Mouse (Mus musculus) intestine, embryonic 14.5 days (tissue): Measurements from ENCODE around the gene Slco3a1. TPM values are rescaled to one million over a fixed set of nuclear protein-coding genes. Genes with fewer than 3 reads are reported as not detected.
A peak's percentile ranks its signal among the peaks of the same experiment; 100 is the strongest.

Source experiments
- ATAC-seq: fragments of 200-750 bp; cut with Nextera tagmentation; replicated peaks from 2 replicates; pipeline ENCODE4 v1.8.0; 2017; ENCODE audit warnings: low read depth, moderate number of reproducible peaks, moderate TSS enrichment, moderate library complexity; ENCODE audit not compliant: low FRiP score, low TSS enrichment
- DNase-seq: peaks from one replicate; pipeline ENCODE4 v3.0.0-alpha.2; 2018; ENCODE audit warnings: low spot score
- H3K27ac ChIP-seq: fragments of 300-500 bp; sonication (generic); 2 replicates; pipeline ENCODE4 v1.5.1; 2014; ENCODE audit warnings: low read depth, mild to moderate bottlenecking, control low read depth
- H3K27me3 ChIP-seq: fragments of 300-500 bp; sonication (generic); replicated peaks from 2 replicates; pipeline ENCODE4 v1.6.1; 2014; ENCODE audit warnings: low read length, control low read depth; ENCODE audit not compliant: control insufficient read depth, insufficient read depth
- H3K36me3 ChIP-seq: fragments of 300-500 bp; sonication (generic); 2 replicates; pipeline ENCODE4 v1.6.1; 2014; ENCODE audit warnings: low read length, control low read depth; ENCODE audit not compliant: control insufficient read depth, insufficient read depth
- H3K4me1 ChIP-seq: fragments of 300-500 bp; sonication (generic); replicated peaks from 2 replicates; pipeline ENCODE4 v1.6.1; 2014; ENCODE audit warnings: low read length, control low read depth, mixed read lengths; ENCODE audit not compliant: control insufficient read depth, insufficient read depth
- H3K4me2 ChIP-seq: fragments of 300-500 bp; sonication (generic); 2 replicates; pipeline ENCODE4 v1.6.1; 2014; ENCODE audit warnings: low read length
- H3K4me3 ChIP-seq: fragments of 300-500 bp; sonication (generic); 2 replicates; pipeline ENCODE4 v1.5.1; 2014; ENCODE audit warnings: low read depth, low read length, control low read depth, mixed read lengths
- H3K9ac ChIP-seq: fragments of 300-500 bp; sonication (generic); 2 replicates; pipeline ENCODE4 v1.6.1; 2014; ENCODE audit warnings: mild to moderate bottlenecking, low read length
- H3K9me3 ChIP-seq: fragments of 300-500 bp; sonication (generic); 2 replicates; pipeline ENCODE4 v1.6.1; 2016; ENCODE audit warnings: low read length, control low read depth; ENCODE audit not compliant: control insufficient read depth
- WGBS: fragments of 180-500 bp; shearing (Covaris S2); extraction: QIAGEN DNeasy Blood & Tissue Kit; methylation state at CpG from one replicate; pipeline ENCODE4 v1.1.7; 2014; 5-methylcytosine and 5-hydroxymethylcytosine counted together
- polyA plus RNA-seq: library from polyadenylated mRNA; unstranded; fragments of >200 nt; fragmentation: Nextera tagmentation; extraction: Ambion mirVana; gene quantifications from 2 replicates; pipeline ENCODE4 v1.2.1, GENCODE M21; 2014

Gene Slco3a1
- polyA plus RNA-seq, 1 experiment from 2014 or later, result 7.9 TPM

- Histone ChIP-seq H3K9ac (no peak overlapping the region), H3K4me1 (peaks cover 10% of the 10 kb centered on the region; the same call in 1 of the 2 replicates), H3K4me2 (no peak overlapping the region), H3K27me3 (no peaks in the 10 kb centered on the region), H3K36me3 (no peaks in the 10 kb centered on the region), H3K4me3 (no peak overlapping the region), H3K27ac (no peak overlapping the region), H3K9me3 (no peaks in the 10 kb centered on the region)
- no peak for DNase-seq
- 94% methylated on average over 1 of the region's 1 CpGs for WGBS
- ATAC-seq, result no peak
Measured at GRCm38 (mm10) chr7:74425941-74426340, 128.6 kb downstream of the Slco3a1 start.

- peaks cover 10% of the 10 kb centered on the region; the same call in 1 of the 2 replicates for H3K4me1 ChIP-seq
- no peak for ATAC-seq
- no peaks in the 10 kb centered on the region for H3K36me3 ChIP-seq
- no peak overlapping the region for H3K4me3 ChIP-seq
- H3K9me3 ChIP-seq, result no peaks in the 10 kb centered on the region
- no peak overlapping the region for H3K27ac ChIP-seq
- no peak overlapping the region for H3K9ac ChIP-seq
- no peak overlapping the region for H3K4me2 ChIP-seq
- H3K27me3 ChIP-seq, result no peaks in the 10 kb centered on the region
- no peak for DNase-seq
- 37% methylated on average over 9 of the region's 9 CpGs for WGBS
Measured at GRCm38 (mm10) chr7:74423928-74424850, 130.4 kb downstream of the Slco3a1 start.

DNA sequence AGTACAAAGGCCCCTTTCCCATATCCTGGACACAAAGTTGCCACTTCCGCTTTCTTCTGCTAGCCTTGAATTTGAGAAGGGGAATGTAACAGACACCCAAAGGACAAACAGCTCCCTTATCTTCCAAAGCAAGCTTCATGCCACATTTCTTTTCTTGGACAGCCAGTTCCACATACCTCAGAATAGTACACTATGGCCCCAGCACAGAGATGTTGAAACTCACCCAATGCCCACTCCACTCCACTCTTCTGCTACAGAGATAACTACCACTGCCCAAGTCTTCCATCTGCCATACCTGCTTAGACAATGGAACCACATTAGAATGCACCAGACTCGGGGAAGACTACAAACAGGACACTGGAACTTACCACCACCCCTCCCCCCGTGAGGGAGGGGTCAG, 131.3 kb downstream of the Slco3a1 start:
- Histone ChIP-seq H3K4me3 (no peak overlapping the region), H3K36me3 (no peaks in the 10 kb centered on the region), H3K4me1 (peaks cover 10% of the 10 kb centered on the region; the same call in 1 of the 2 replicates), H3K27me3 (no peaks in the 10 kb centered on the region), H3K4me2 (no peak overlapping the region), H3K9me3 (no peaks in the 10 kb centered on the region), H3K9ac (no peak overlapping the region), H3K27ac (no peak overlapping the region)
- WGBS, result 75% methylated on average over 3 of the region's 3 CpGs
- ATAC-seq, result no peak
- no peak for DNase-seq

DNA sequence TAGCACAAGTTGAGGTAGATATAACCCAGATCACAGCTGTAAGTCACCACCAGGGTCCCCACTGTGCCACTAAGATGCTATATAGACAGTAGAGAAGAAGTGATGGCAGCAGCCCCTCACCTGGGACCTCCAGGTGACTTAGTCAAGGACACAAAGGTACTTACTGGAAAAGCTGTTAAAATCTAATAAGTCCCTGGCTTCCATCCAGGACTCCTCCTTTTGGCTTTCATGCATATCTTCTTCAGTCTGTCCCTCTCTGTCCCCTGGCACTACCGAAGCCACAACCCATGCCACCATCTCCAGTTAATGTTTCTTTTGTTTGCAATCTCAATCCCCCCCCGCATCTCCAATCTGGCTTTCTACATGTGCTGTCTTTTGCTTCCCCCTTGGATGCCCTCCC, 131.8 kb downstream of the Slco3a1 start:
- WGBS, result 91% methylated on average over 2 of the region's 2 CpGs
- no peak for ATAC-seq
- peaks cover 10% of the 10 kb centered on the region; the same call in 1 of the 2 replicates for H3K4me1 ChIP-seq

DNA sequence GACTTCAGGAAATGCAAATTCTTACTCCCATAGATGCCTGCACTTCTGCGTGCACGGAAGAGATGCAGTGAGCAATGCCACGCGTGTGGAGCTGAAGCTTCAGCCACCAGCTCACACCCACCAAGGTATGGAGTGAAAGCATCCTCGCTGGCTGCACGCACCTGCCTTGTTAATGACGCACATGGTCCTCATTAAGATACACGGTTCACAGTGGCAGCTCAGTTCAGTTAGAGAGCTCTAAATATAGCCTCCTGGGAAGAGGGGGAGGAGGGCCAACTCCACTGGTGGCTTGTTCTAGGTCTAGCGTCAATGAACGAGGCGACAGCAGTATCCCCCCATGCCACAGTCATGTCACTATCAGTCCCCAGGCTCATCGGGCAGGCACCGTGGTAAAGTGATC, 132.6 kb downstream of the Slco3a1 start:
- Histone ChIP-seq H3K4me3 (no peak overlapping the region), H3K9me3 (no peaks in the 10 kb centered on the region), H3K36me3 (no peaks in the 10 kb centered on the region), H3K9ac (no peak overlapping the region), H3K4me1 (peaks cover 10% of the 10 kb centered on the region; the same call in 1 of the 2 replicates), H3K27me3 (no peaks in the 10 kb centered on the region), H3K4me2 (no peak overlapping the region), H3K27ac (no peak overlapping the region)
- DNase-seq (no peak), ATAC-seq (no peak)
- 80% methylated on average over 13 of the region's 13 CpGs for WGBS

More for the DNA sequence above, 131.8 kb downstream of the Slco3a1 start:
- no peak for DNase-seq
- Histone ChIP-seq H3K9ac (no peak overlapping the region), H3K27me3 (no peaks in the 10 kb centered on the region), H3K27ac (no peak overlapping the region), H3K9me3 (no peaks in the 10 kb centered on the region), H3K4me3 (no peak overlapping the region), H3K4me2 (no peak overlapping the region), H3K36me3 (no peaks in the 10 kb centered on the region)

DNA sequence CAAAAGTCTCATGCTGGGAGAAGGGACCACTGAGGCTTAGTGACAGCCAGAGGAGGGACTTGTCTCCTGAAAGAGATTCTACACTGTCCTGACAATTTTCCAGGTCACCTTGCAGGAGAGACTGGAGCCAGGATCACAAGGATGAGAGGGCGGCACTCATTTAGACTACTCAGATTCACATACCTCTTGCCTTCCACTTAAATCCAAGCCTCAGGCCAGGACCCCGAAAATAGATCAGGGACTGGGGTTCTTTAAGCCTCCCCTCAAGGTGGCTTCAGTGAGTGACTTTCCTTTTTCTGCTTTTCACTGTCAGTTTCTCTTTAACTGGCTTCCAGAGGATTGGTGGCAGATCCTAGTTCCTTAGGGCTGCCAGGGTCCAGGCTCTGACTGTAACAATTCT, 133.0 kb downstream of the Slco3a1 start:
- Histone ChIP-seq H3K27ac (no peak overlapping the region), H3K4me3 (no peak overlapping the region), H3K27me3 (no peaks in the 10 kb centered on the region), H3K36me3 (no peaks in the 10 kb centered on the region), H3K9me3 (no peaks in the 10 kb centered on the region), H3K4me1 (peaks cover 12% of the 10 kb centered on the region; the same call in 1 of the 2 replicates), H3K4me2 (no peak overlapping the region), H3K9ac (no peak overlapping the region)
- WGBS, result 93% methylated on average over 2 of the region's 2 CpGs
- DNase-seq, result no peak
- no peak for ATAC-seq

GRCm38 (mm10) chr7:74419706-74420105, 134.9 kb downstream of the Slco3a1 start:
- peaks cover 9% of the 10 kb centered on the region; the same call in 1 of the 2 replicates for H3K4me1 ChIP-seq
- H3K4me2 ChIP-seq, result no peak overlapping the region
- H3K9me3 ChIP-seq, result no peaks in the 10 kb centered on the region
- H3K27ac ChIP-seq, result no peak overlapping the region
- DNase-seq (no peak), ATAC-seq (no peak)
- no peak overlapping the region for H3K4me3 ChIP-seq
- no peaks in the 10 kb centered on the region for H3K36me3 ChIP-seq
- no peak overlapping the region for H3K9ac ChIP-seq
- no peaks in the 10 kb centered on the region for H3K27me3 ChIP-seq
- WGBS, result 88% methylated on average over 4 of the region's 4 CpGs

DNA sequence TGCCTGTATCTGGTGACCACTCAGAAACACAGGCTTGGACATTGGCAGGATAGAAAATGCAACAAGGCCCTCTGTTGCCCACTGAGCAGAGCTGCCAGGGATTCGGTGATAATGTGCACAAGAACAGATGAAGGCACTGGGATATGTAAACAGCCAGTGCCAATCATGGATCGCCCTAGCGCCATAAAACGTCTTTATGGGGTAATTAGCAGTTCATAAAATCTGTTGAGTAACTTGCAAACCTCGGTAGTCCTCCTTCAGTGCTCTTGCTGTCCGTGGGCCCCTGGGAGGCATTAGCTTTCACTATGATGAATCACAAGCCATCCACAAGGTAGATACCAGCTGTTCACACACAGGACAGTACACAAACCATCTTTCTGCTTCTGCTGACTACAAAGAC, 137.6 kb downstream of the Slco3a1 start:
- ATAC-seq, result peak; percentile 67; the same call in 1 of the 2 replicates
- no peak overlapping the region for H3K27ac ChIP-seq
- no peaks in the 10 kb centered on the region for H3K9me3 ChIP-seq
- H3K27me3 ChIP-seq, result no peaks in the 10 kb centered on the region
- H3K4me1 ChIP-seq, result 0 out of 2 replicates have a peak, but pooled peaks cover 2% of the 10 kb centered on the region
- H3K4me2 ChIP-seq, result no peak overlapping the region
- no peak overlapping the region for H3K9ac ChIP-seq
- WGBS, result 25% methylated on average over 6 of the region's 6 CpGs
- DNase-seq, result no peak
- H3K36me3 ChIP-seq, result no peaks in the 10 kb centered on the region
- H3K4me3 ChIP-seq, result no peak overlapping the region
